Mouse (Mus musculus) heart, adult 8-10 months (tissue): ENCODE data around the gene Prmt9. TPM values are rescaled to one million over a fixed set of nuclear protein-coding genes. Genes with fewer than 3 reads are reported as not detected.

Experiments
- total RNA-seq, 4 experiments: library from RNA; stranded (reverse); gene quantifications; 2 replicates each; pipeline ENCODE4 v1.2.4; 2022

Prmt9 gene
- total RNA-seq, 4 experiments from 2014 or later = 10.3 to 11.9 (median 11.1) TPM

Other genes starting within 250 kb of the Prmt9 start
- 10 to 100 TPM; 48.4 to 53.0 (median 51.7) TPM for gene Arhgap10, start 31.4 kb upstream of the Prmt9 start, total RNA-seq
- 10 to 100 TPM; 10.6 to 12.5 (median 11.7) TPM for gene Tmem184c, start 61.3 kb downstream of the Prmt9 start, total RNA-seq
- 10 to 100 TPM; 28.9 to 43.3 (median 39.1) TPM for gene Ednra, start 175.1 kb downstream of the Prmt9 start, total RNA-seq